Mouse (Mus musculus): ENCODE results near the gene 4921504E06Rik. TPM values are rescaled to one million over a fixed set of nuclear protein-coding genes. Genes with fewer than 3 reads are reported as not detected.

Gene 4921504E06Rik
- polyA plus RNA-seq, 1 experiment, result not detected

- peak; percentile 16 for DNase-seq
- TF ChIP-seq CTCF (IDR thresholded peaks at IDR 0.05; ENCODE audit: insufficient read depth, low read length), result peak; percentile 65
- TF ChIP-seq POLR2A (IDR thresholded peaks at IDR 0.05; ENCODE audit: borderline replicate concordance, extremely low read depth, low read depth, low read length), result no peak
- H3K4me3 ChIP-seq (replicated peaks; ENCODE audit: extremely low read depth, low read depth, low read length), result no peak overlapping the region
These were observed 33.9 kb downstream of the 4921504E06Rik start for GRCm38 (mm10) chr2:19519768-19520167.

GRCm38 (mm10) chr2:19517952-19518351 is 35.8 kb downstream of the 4921504E06Rik start:
- no peak overlapping the region for H3K4me3 ChIP-seq (replicated peaks; ENCODE audit: extremely low read depth, low read depth, low read length)
- H3K4me1 ChIP-seq (ENCODE audit: control insufficient read depth, insufficient read depth, low read length), result no peaks in the 10 kb centered on the region
- no peak for DNase-seq
- 49% methylated on average over 13 of the region's 13 CpGs for WGBS
- no peak for TF ChIP-seq POLR2A (IDR thresholded peaks at IDR 0.05; ENCODE audit: borderline replicate concordance, extremely low read depth, low read depth, low read length)
- no peak for TF ChIP-seq CTCF (IDR thresholded peaks at IDR 0.05; ENCODE audit: insufficient read depth, low read length)

More at GRCm38 (mm10) chr2:19519768-19520167, 33.9 kb downstream of the 4921504E06Rik start:
- 5% methylated on average over 7 of the region's 7 CpGs for WGBS
- H3K4me1 ChIP-seq (ENCODE audit: control insufficient read depth, insufficient read depth, low read length), result no peaks in the 10 kb centered on the region

GRCm38 (mm10) chr2:19512381-19512780 is 41.3 kb downstream of the 4921504E06Rik start:
- Histone ChIP-seq H3K4me3 (replicated peaks; ENCODE audit: extremely low read depth, low read depth, low read length) (no peak overlapping the region), H3K4me1 (ENCODE audit: control insufficient read depth, insufficient read depth, low read length) (no peaks in the 10 kb centered on the region)
- no peak for DNase-seq
- WGBS, result 60% methylated on average over 5 of the region's 5 CpGs
- no peak for TF ChIP-seq CTCF (IDR thresholded peaks at IDR 0.05; ENCODE audit: insufficient read depth, low read length)
- no peak for TF ChIP-seq POLR2A (IDR thresholded peaks at IDR 0.05; ENCODE audit: borderline replicate concordance, extremely low read depth, low read depth, low read length)

- no peak for TF ChIP-seq POLR2A (IDR thresholded peaks at IDR 0.05; ENCODE audit: borderline replicate concordance, extremely low read depth, low read depth, low read length)
- no peak for DNase-seq
- Histone ChIP-seq H3K4me1 (ENCODE audit: control insufficient read depth, insufficient read depth, low read length) (no peaks in the 10 kb centered on the region), H3K4me3 (replicated peaks; ENCODE audit: extremely low read depth, low read depth, low read length) (no peak overlapping the region)
- 46% methylated on average over 5 of the region's 5 CpGs for WGBS
These were observed 42.7 kb downstream of the 4921504E06Rik start for GRCm38 (mm10) chr2:19511032-19511431.

GRCm38 (mm10) chr2:19505744-19506143 is 48.0 kb downstream of the 4921504E06Rik start:
- Histone ChIP-seq H3K4me3 (replicated peaks; ENCODE audit: extremely low read depth, low read depth, low read length) (no peak overlapping the region), H3K4me1 (ENCODE audit: control insufficient read depth, insufficient read depth, low read length) (no peaks in the 10 kb centered on the region)
- 89% methylated on average over 1 of the region's 1 CpGs for WGBS
- TF ChIP-seq POLR2A (IDR thresholded peaks at IDR 0.05; ENCODE audit: borderline replicate concordance, extremely low read depth, low read depth, low read length) (no peak), CTCF (IDR thresholded peaks at IDR 0.05; ENCODE audit: insufficient read depth, low read length) (no peak)
- no peak for DNase-seq

GRCm38 (mm10) chr2:19490262-19490661 is 63.5 kb downstream of the 4921504E06Rik start:
- Histone ChIP-seq H3K4me1 (ENCODE audit: control insufficient read depth, insufficient read depth, low read length) (no peaks in the 10 kb centered on the region), H3K4me3 (replicated peaks; ENCODE audit: extremely low read depth, low read depth, low read length) (no peak overlapping the region)
- no peak for TF ChIP-seq CTCF (IDR thresholded peaks at IDR 0.05; ENCODE audit: insufficient read depth, low read length)
- no peak for TF ChIP-seq POLR2A (IDR thresholded peaks at IDR 0.05; ENCODE audit: borderline replicate concordance, extremely low read depth, low read depth, low read length)
- 59% methylated on average over 3 of the region's 3 CpGs for WGBS
- DNase-seq, result no peak

- no peak for DNase-seq
- H3K4me3 ChIP-seq (replicated peaks; ENCODE audit: extremely low read depth, low read depth, low read length), result no peak overlapping the region
- H3K4me1 ChIP-seq (ENCODE audit: control insufficient read depth, insufficient read depth, low read length), result no peaks in the 10 kb centered on the region
- 29% methylated on average over 2 of the region's 2 CpGs for WGBS
- no peak for TF ChIP-seq POLR2A (IDR thresholded peaks at IDR 0.05; ENCODE audit: borderline replicate concordance, extremely low read depth, low read depth, low read length)
- no peak for TF ChIP-seq CTCF (IDR thresholded peaks at IDR 0.05; ENCODE audit: insufficient read depth, low read length)
These were observed 91.8 kb downstream of the 4921504E06Rik start for GRCm38 (mm10) chr2:19461940-19462339.

- 57% methylated on average over 2 of the region's 2 CpGs for WGBS
- DNase-seq, result no peak
- no peaks in the 10 kb centered on the region for H3K4me1 ChIP-seq (ENCODE audit: control insufficient read depth, insufficient read depth, low read length)
- no peak for TF ChIP-seq POLR2A (IDR thresholded peaks at IDR 0.05; ENCODE audit: borderline replicate concordance, extremely low read depth, low read depth, low read length)
- no peak for TF ChIP-seq CTCF (IDR thresholded peaks at IDR 0.05; ENCODE audit: insufficient read depth, low read length)
- H3K4me3 ChIP-seq (replicated peaks; ENCODE audit: extremely low read depth, low read depth, low read length), result no peak overlapping the region
These were observed 94.9 kb downstream of the 4921504E06Rik start for GRCm38 (mm10) chr2:19458785-19459184.

- 24% methylated on average over 10 of the region's 10 CpGs for WGBS
- no peak for TF ChIP-seq CTCF (IDR thresholded peaks at IDR 0.05; ENCODE audit: insufficient read depth, low read length)
- TF ChIP-seq POLR2A (IDR thresholded peaks at IDR 0.05; ENCODE audit: borderline replicate concordance, extremely low read depth, low read depth, low read length), result no peak
- no peaks in the 10 kb centered on the region for H3K4me1 ChIP-seq (ENCODE audit: control insufficient read depth, insufficient read depth, low read length)
- DNase-seq, result no peak
- H3K4me3 ChIP-seq (replicated peaks; ENCODE audit: extremely low read depth, low read depth, low read length), result no peak overlapping the region
These were observed 97.7 kb downstream of the 4921504E06Rik start for GRCm38 (mm10) chr2:19455857-19456482.

- DNase-seq, result no peak
- TF ChIP-seq CTCF (IDR thresholded peaks at IDR 0.05; ENCODE audit: insufficient read depth, low read length) (no peak), POLR2A (IDR thresholded peaks at IDR 0.05; ENCODE audit: borderline replicate concordance, extremely low read depth, low read depth, low read length) (no peak)
- H3K4me1 ChIP-seq (ENCODE audit: control insufficient read depth, insufficient read depth, low read length), result no peaks in the 10 kb centered on the region
- no peak overlapping the region for H3K4me3 ChIP-seq (replicated peaks; ENCODE audit: extremely low read depth, low read depth, low read length)
- WGBS, result 9% methylated on average over 5 of the region's 5 CpGs
These were observed 98.5 kb downstream of the 4921504E06Rik start for GRCm38 (mm10) chr2:19455228-19455627.
